Mouse (Mus musculus) megakaryocyte, adult 5-6 weeks (primary cell): ENCODE results near the gene Nmrk1. TPM values are rescaled to one million over a fixed set of nuclear protein-coding genes. Genes with fewer than 3 reads are reported as not detected.

ENCODE experiments used
- total RNA-seq, 2 experiments: library from RNA; stranded (forward) in 1 of 2; stranded (reverse) in 1 of 2; fragments of 153-499, 151-499 nt in 1 of 2; fragments of 221-1000, 200-1000 nt in 1 of 2; gene quantifications; 2 replicates each; pipeline versions ENCODE4 v1.2.3 to v1.2.4; 2015 to 2017

Gene Nmrk1
- total RNA-seq, 2 experiments from 2014 or later: 3.7 to 13.0 TPM

Other genes with a start within 250 kb of the Nmrk1 start
- gene Ostf1, start 127 bp upstream of the Nmrk1 start, total RNA-seq (2015): 384 and 411 TPM in 2 replicates
- 378 and 396 TPM in 2 replicates for gene Ostf1, start 127 bp upstream of the Nmrk1 start, total RNA-seq (2017)
- 16.3 and 18.3 TPM in 2 replicates for gene Carnmt1, start 38.8 kb downstream of the Nmrk1 start, total RNA-seq (2015)
- gene Carnmt1, start 38.8 kb downstream of the Nmrk1 start, total RNA-seq (2017): 11.4 and 11.6 TPM in 2 replicates
- 23.9 and 27.7 TPM in 2 replicates for gene D030056L22Rik, start 81.2 kb downstream of the Nmrk1 start, total RNA-seq (2015)
- 10.4 and 11.4 TPM in 2 replicates for gene D030056L22Rik, start 81.2 kb downstream of the Nmrk1 start, total RNA-seq (2017)
- 0.07 TPM in 1 of 2 replicates, not detected in the other for gene Trpm6, start 118.0 kb downstream of the Nmrk1 start, total RNA-seq (2015)
- 0.57 TPM in 1 of 2 replicates, not detected in the other for gene Trpm6, start 118.0 kb downstream of the Nmrk1 start, total RNA-seq (2017)